25 mouse cellular contexts compared by ENCODE assay signal in genomic region chr3:37649281-37649680, GRCm38 (mm10). TPM values are rescaled to one million over a fixed set of nuclear protein-coding genes. Genes with fewer than 3 reads are reported as not detected.
DNase-seq lines count a peak whose midpoint lies in the region; ATAC-seq and TF ChIP-seq lines count a peak whose summit lies in the region.
"Had no signal": no experiment of that assay in that cellular context is flagged by ENCODE, and none has a peak within 500 bp of the region (broad histone marks: within the 10 kb centered on the region; RNA-seq: fewer than 3 reads in every experiment).

No protein-coding gene starts in this region.

- no peak for TF ChIP-seq CTCF in stomach, postnatal 0 days (IDR thresholded peaks at IDR 0.05; ENCODE audit: low read depth)

- no peak overlapping the region for H3K4me3 ChIP-seq in stomach, postnatal 0 days (ENCODE audit: low read depth, low read length)
- H3K4me3 ChIP-seq: forebrain, embryonic 10.5 days; forebrain, embryonic 13.5 days; heart, embryonic 13.5 days had no signal

- H3K4me2 ChIP-seq in stomach, postnatal 0 days (replicated peaks; ENCODE audit: low read depth): no peak overlapping the region
- H3K4me2 ChIP-seq: forebrain, embryonic 13.5 days; heart, embryonic 13.5 days; hindbrain, embryonic 14.5 days had no signal

- 0 out of 2 replicates have a peak, but pooled peaks have one; percentile 29 for ATAC-seq in stomach, postnatal 0 days (ENCODE audit: low FRiP score, low TSS enrichment)
- ATAC-seq in megakaryocyte progenitor cell, adult 5-6 weeks (replicated peaks; ENCODE audit: poor library complexity): no peak
- ATAC-seq: forebrain, embryonic 13.5 days; forebrain, embryonic 16.5 days; Patski had no signal

- intact Hi-C loops in gastrocnemius, postnatal 36 days (cut with DNase I): no loop called here

- no peak overlapping the region for H3K27ac ChIP-seq in stomach, postnatal 0 days (replicated peaks)
- H3K27ac ChIP-seq: forebrain, embryonic 10.5 days; forebrain, embryonic 13.5 days; heart, embryonic 13.5 days; hindbrain, embryonic 14.5 days had no signal

- TF ChIP-seq EP300 in stomach, postnatal 0 days (optimal IDR thresholded peaks at IDR 0.05): no peak

- no peak overlapping the region for H3K9ac ChIP-seq in stomach, postnatal 0 days (ENCODE audit: low read length)
- H3K9ac ChIP-seq: forebrain, embryonic 13.5 days; heart, embryonic 13.5 days; hindbrain, embryonic 14.5 days had no signal

- H3K9me3 ChIP-seq in stomach, postnatal 0 days (ENCODE audit: control insufficient read depth, low read length): no peaks in the 10 kb centered on the region
- H3K9me3 ChIP-seq: forebrain, embryonic 10.5 days; forebrain, embryonic 13.5 days; G1E; heart, embryonic 13.5 days had no signal

- peak; percentile 32 for DNase-seq in gastrocnemius, postnatal 10 days
- no peak for DNase-seq in gastrocnemius, postnatal 36 days
- DNase-seq in kidney, postnatal 10 days: peak; percentile 30
- no peak for DNase-seq in kidney, postnatal 14 days
- peak; percentile 36 for DNase-seq in 3134 (ENCODE audit: extremely low read depth, insufficient read length, low spot score)
- peak; percentile 67 for DNase-seq in stomach, postnatal 0 days (ENCODE audit: low spot score)
- DNase-seq: adrenal gland, postnatal 10 days; adrenal gland, postnatal 36 days; B cell, adult 2 months; cerebellum, adult 18-20 months; cerebellum, adult 9-10 months; cerebellum, postnatal 14 days; gastrocnemius, postnatal 14 days; heart, adult 18-20 months; heart, postnatal 14 days; heart, postnatal 4 days had no signal

- WGBS in stomach, postnatal 0 days: 54% methylated on average over 6 of the region's 6 CpGs

- H3K36me3 ChIP-seq in stomach, postnatal 0 days (ENCODE audit: control insufficient read depth, insufficient read depth, low read length): peaks cover 2% of the 10 kb centered on the region; the same call in 1 of the 2 replicates

- H3K27me3 ChIP-seq in stomach, postnatal 0 days (ENCODE audit: control insufficient read depth, insufficient read depth, low read length): no peaks in the 10 kb centered on the region
- H3K27me3 ChIP-seq: CH12.LX, Patski had no signal

- H3K4me1 ChIP-seq in stomach, postnatal 0 days (replicated peaks; ENCODE audit: control insufficient read depth, insufficient read depth): 0 out of 2 replicates have a peak, but pooled peaks cover 3% of the 10 kb centered on the region

RNA-seq across cellular contexts. Expression of gene Spry1, which starts 9.5 kb away (rescaled TPM):
- total RNA-seq in gastrocnemius, postnatal 10 days (2021): 10 to 100 TPM; 51.7 to 61.1 TPM
- total RNA-seq in gastrocnemius, postnatal 36 days (2021): 10 to 100 TPM; 17.2 to 20.1 TPM
- 9.4 and 14.1 TPM in 2 replicates for polyA plus RNA-seq in stomach, postnatal 0 days (2015; fragmentation: Nextera tagmentation; extraction: Ambion mirVana)
- 4.0 TPM in 2 replicates for total RNA-seq in megakaryocyte progenitor cell, adult 5-6 weeks (2015)
- total RNA-seq in megakaryocyte progenitor cell, adult 5-6 weeks (2017): 1.3 and 2.7 TPM in 2 replicates
- total RNA-seq: CH12.LX had no signal

Comparison
In these comparisons a context has a peak if more than half of its experiments do, and no peak if none do; other contexts are left out.
1. DNase-seq: peak in gastrocnemius, postnatal 10 days (single experiment), kidney, postnatal 10 days (single experiment), 3134 (single experiment) and stomach, postnatal 0 days (single experiment); none in gastrocnemius, postnatal 36 days (0 of 2) and kidney, postnatal 14 days (single experiment).